Mouse (Mus musculus) bone marrow macrophage, adult 2 months (primary cell): ENCODE measurements around the gene Ncoa7.

Experiments used
- CTCF ChIP-seq: IDR thresholded peaks from 2 replicates; pipeline ENCODE4 v1.5.1; 2012; ENCODE audit warnings: low read depth, mild to moderate bottlenecking, low read length, moderate library complexity
- POLR2A ChIP-seq: IDR thresholded peaks from 2 replicates; pipeline ENCODE4 v1.6.1; 2012; ENCODE audit warnings: mild to moderate bottlenecking, low read depth, low read length, borderline replicate concordance

GRCm38 (mm10) chr10:30608109-30608508, 195.0 kb downstream of the Ncoa7 start:
- no peak for TF ChIP-seq CTCF
- TF ChIP-seq POLR2A = no peak
